ENCODE assay signal across 10 mouse cellular contexts in the genomic region with DNA sequence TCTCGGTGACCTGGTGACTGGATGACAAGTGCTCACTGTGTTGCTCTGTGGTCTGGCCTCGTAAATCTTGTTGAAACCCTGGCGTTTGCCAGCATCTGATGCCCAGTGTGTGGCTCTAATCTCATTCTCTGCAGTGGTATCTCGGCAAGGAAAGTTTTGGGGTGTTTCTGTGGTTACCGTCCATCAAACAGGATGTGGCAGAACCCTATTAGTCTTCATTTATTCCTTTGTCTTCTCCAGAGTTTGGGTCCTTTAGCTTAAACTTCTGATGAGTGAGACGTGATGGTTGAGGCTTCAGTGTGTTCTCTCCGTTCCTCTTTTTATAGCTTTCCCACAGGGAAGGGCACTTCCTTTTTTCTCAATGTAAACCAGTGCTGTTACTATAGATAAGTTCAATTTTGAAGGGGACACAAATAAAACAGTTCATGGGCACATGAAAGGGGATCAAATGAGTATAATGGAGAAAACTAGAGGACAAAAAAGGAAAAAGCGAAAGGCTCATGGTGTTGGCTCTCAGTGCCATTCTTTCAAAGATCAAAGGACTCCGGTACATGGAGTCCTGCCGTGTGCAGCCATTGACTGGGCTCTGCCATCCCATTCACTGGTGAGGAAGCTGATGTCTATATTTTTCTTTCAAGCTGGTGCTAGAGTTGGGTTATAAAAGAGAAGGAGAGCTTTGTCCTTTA.
DNase-seq lines count a peak whose midpoint lies in the region; ATAC-seq and TF ChIP-seq lines count a peak whose summit lies in the region.
"Had no signal": no experiment of that assay in that cellular context is flagged by ENCODE, and none has a peak within 500 bp of the region (broad histone marks: within the 10 kb centered on the region; RNA-seq: fewer than 3 reads in every experiment).

No protein-coding gene starts in this region.

- peak overlapping the region; percentile 34; the same call in 1 of the 2 replicates for H3K27ac ChIP-seq in hindbrain, embryonic 14.5 days
- H3K27ac ChIP-seq in hindbrain, embryonic 11.5 days (ENCODE audit: low read depth, low read length) = no peak overlapping the region
- H3K27ac ChIP-seq: kidney, postnatal 0 days had no signal

- DNase-seq in hindbrain, embryonic 14.5 days (ENCODE audit: low spot score) = no peak
- no peak for DNase-seq in hindbrain, embryonic 11.5 days (ENCODE audit: low spot score)
- DNase-seq in MEL-GATA-1-ER (ENCODE audit: extremely low read depth, low read depth) = peak; percentile 96
- peak; percentile 78 for DNase-seq in brain, embryonic 14.5 days (ENCODE audit: low read depth)
- DNase-seq in frontal cortex, postnatal 25 days (ENCODE audit: low spot score in 2 of 2) = no peak
- no peak for DNase-seq in kidney, postnatal 25 days
- DNase-seq: cerebellum, postnatal 14 days had no signal

- no peak for ATAC-seq in hindbrain, embryonic 14.5 days (ENCODE audit: low FRiP score)
- ATAC-seq in hindbrain, embryonic 11.5 days (ENCODE audit: low FRiP score) = no peak
- peak; percentile 75 for ATAC-seq in megakaryocyte-erythroid progenitor cell, adult 5-6 weeks (replicated peaks; ENCODE audit: low FRiP score, low TSS enrichment, poor library complexity, severe bottlenecking)
- no peak for ATAC-seq in CD4-positive, CD25-positive, alpha-beta regulatory T cell, adult 4 months

- H3K9me3 ChIP-seq in hindbrain, embryonic 14.5 days (ENCODE audit: control insufficient read depth, low read length) = no peaks in the 10 kb centered on the region
- no peaks in the 10 kb centered on the region for H3K9me3 ChIP-seq in hindbrain, embryonic 11.5 days (ENCODE audit: control insufficient read depth, low read length)

- TF ChIP-seq CTCF in brain, embryonic 14.5 days (IDR thresholded peaks at IDR 0.05; ENCODE audit: borderline replicate concordance, extremely low read depth, insufficient read depth, insufficient read length) = no peak

- TF ChIP-seq POLR2A in brain, embryonic 14.5 days (IDR thresholded peaks at IDR 0.05; ENCODE audit: borderline replicate concordance, extremely low read depth, insufficient read depth, insufficient read length, poor library complexity, severe bottlenecking) = no peak

- H3K4me1 ChIP-seq in hindbrain, embryonic 14.5 days (replicated peaks; ENCODE audit: control insufficient read depth, insufficient read depth, low read length) = 0 out of 2 replicates have a peak, but pooled peaks cover 21% of the 10 kb centered on the region
- H3K4me1 ChIP-seq in hindbrain, embryonic 11.5 days (replicated peaks; ENCODE audit: control insufficient read depth, insufficient read depth, low read length) = no peaks in the 10 kb centered on the region

- no peak overlapping the region for H3K4me2 ChIP-seq in hindbrain, embryonic 14.5 days (replicated peaks)
- no peak overlapping the region for H3K4me2 ChIP-seq in hindbrain, embryonic 11.5 days (replicated peaks; ENCODE audit: low read depth, low read length)

- peaks cover 31% of the 10 kb centered on the region for H3K36me3 ChIP-seq in hindbrain, embryonic 14.5 days (replicated peaks; ENCODE audit: control insufficient read depth, insufficient read depth)
- no peaks in the 10 kb centered on the region for H3K36me3 ChIP-seq in hindbrain, embryonic 11.5 days (ENCODE audit: control insufficient read depth, insufficient read depth, low read length)

- no peak overlapping the region for H3K9ac ChIP-seq in hindbrain, embryonic 14.5 days
- H3K9ac ChIP-seq in hindbrain, embryonic 11.5 days (ENCODE audit: low read depth, low read length) = no peak overlapping the region

- no peaks in the 10 kb centered on the region for H3K27me3 ChIP-seq in hindbrain, embryonic 14.5 days (ENCODE audit: control insufficient read depth, insufficient read depth, low read length)
- no peaks in the 10 kb centered on the region for H3K27me3 ChIP-seq in hindbrain, embryonic 11.5 days (ENCODE audit: control insufficient read depth, insufficient read depth, low read length)

- 13% methylated on average over 10 of the region's 10 CpGs for WGBS in hindbrain, embryonic 14.5 days
- WGBS in hindbrain, embryonic 11.5 days = 26% methylated on average over 10 of the region's 10 CpGs

- no peak overlapping the region for H3K4me3 ChIP-seq in hindbrain, embryonic 14.5 days (replicated peaks; ENCODE audit: low read length)
- H3K4me3 ChIP-seq in hindbrain, embryonic 11.5 days (ENCODE audit: low read depth, low read length) = no peak overlapping the region

Comparison
In these comparisons a context has a peak if more than half of its experiments do, and no peak if none do; other contexts are left out.
1. DNase-seq: peak in MEL-GATA-1-ER (single experiment) and brain, embryonic 14.5 days (single experiment); none in hindbrain, embryonic 14.5 days (single experiment), hindbrain, embryonic 11.5 days (single experiment), frontal cortex, postnatal 25 days (0 of 2) and kidney, postnatal 25 days (0 of 2).